Mouse (Mus musculus): ENCODE results near the gene Ubl4b.

- TF ChIP-seq MAX (IDR thresholded peaks at IDR 0.05; ENCODE audit: low read depth) (no peak), USF1 (IDR thresholded peaks at IDR 0.05; ENCODE audit: low read depth) (no peak), E2F4 (IDR thresholded peaks at IDR 0.05; ENCODE audit: insufficient read depth) (no peak), TCF3 (IDR thresholded peaks at IDR 0.05; ENCODE audit: insufficient read length, low read depth) (no peak), MYOG (IDR thresholded peaks at IDR 0.05; ENCODE audit: control insufficient read depth in 1 of 3, insufficient read depth in 1 of 3, insufficient read length in 2 of 3, low read depth in 2 of 3) (no peak), POLR2A (IDR thresholded peaks at IDR 0.05; ENCODE audit: insufficient read length, low read depth) (no peak), CEBPB (IDR thresholded peaks at IDR 0.05; ENCODE audit: insufficient read depth, poor library complexity, severe bottlenecking) (no peak)
These were observed 27.4 kb upstream of the Ubl4b start for GRCm38 (mm10) chr3:107582130-107582874.

Measured in myocyte (in vitro differentiated cells).